Mouse (Mus musculus): ENCODE measurements at regions not wholly inside any gene's neighbourhood (a gene's known extent, or its start where the extent isn't known, plus 50 kb on each side); places are given as distances from the start of the nearest gene placed in this dataset.

DNA sequence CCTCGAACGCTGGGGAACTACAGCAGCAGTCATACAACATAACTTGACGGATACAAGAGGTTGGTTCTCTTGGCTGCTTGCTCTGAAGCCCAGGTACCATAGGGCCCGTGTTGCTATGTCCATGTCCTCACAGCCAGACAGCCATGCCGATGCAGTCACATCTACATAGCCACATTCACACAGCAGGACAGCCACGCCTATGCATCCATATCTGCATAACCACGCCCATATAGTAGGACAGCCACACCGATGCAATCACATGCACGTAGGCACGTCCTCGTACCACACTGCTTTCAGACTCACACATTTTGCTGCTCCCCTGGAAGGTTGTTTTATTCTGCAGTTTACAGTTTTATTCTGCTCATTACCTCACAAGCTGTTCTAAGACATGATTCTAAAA is 122.6 kb downstream of the Fam173b start:
- TF ChIP-seq CTCF (IDR thresholded peaks at IDR 0.05; ENCODE audit: low read depth, low read length) (no peak), POLR2A (IDR thresholded peaks at IDR 0.05; ENCODE audit: insufficient read depth, low read length) (no peak)
